ENCODE assay signal across 8 mouse cellular contexts in genomic region chr7:127716992-127717391, GRCm38 (mm10). TPM values are rescaled to one million over a fixed set of nuclear protein-coding genes. Genes with fewer than 3 reads are reported as not detected.
DNase-seq lines count a peak whose midpoint lies in the region; ATAC-seq and TF ChIP-seq lines count a peak whose summit lies in the region.

No protein-coding gene starts in this region.

- peak; percentile 76 for TF ChIP-seq CTCF in lung, postnatal 0 days (IDR thresholded peaks at IDR 0.05)
- peak; percentile 61; the same call in 1 of the 2 replicates for TF ChIP-seq CTCF in olfactory bulb, adult 2 months (IDR thresholded peaks at IDR 0.05; ENCODE audit: insufficient read depth, low read depth, low read length)

- TF ChIP-seq EP300 in lung, postnatal 0 days (IDR thresholded peaks at IDR 0.05), result no peak

- peak overlapping the region; percentile 54; the same call in 1 of the 2 replicates for H3K9ac ChIP-seq in hindbrain, embryonic 11.5 days (ENCODE audit: low read depth, low read length)
- H3K9ac ChIP-seq in lung, postnatal 0 days (replicated peaks; ENCODE audit: low read depth), result no peak overlapping the region

- H3K36me3 ChIP-seq in hindbrain, embryonic 11.5 days (ENCODE audit: control insufficient read depth, insufficient read depth, low read length), result no peaks in the 10 kb centered on the region
- H3K36me3 ChIP-seq in lung, postnatal 0 days (ENCODE audit: insufficient read depth, low read length), result no peaks in the 10 kb centered on the region

- peak overlapping the region; percentile 29 for H3K4me3 ChIP-seq in hindbrain, embryonic 11.5 days (ENCODE audit: low read depth, low read length)
- H3K4me3 ChIP-seq in lung, postnatal 0 days (ENCODE audit: low read depth, low read length), result no peak overlapping the region
- H3K4me3 ChIP-seq in olfactory bulb, adult 2 months (ENCODE audit: insufficient read depth, low read depth, low read length), result peak overlapping the region; percentile 34

- peak overlapping the region; percentile 62 for H3K4me2 ChIP-seq in hindbrain, embryonic 11.5 days (replicated peaks; ENCODE audit: low read depth, low read length)
- H3K4me2 ChIP-seq in lung, postnatal 0 days (replicated peaks; ENCODE audit: low read depth, low read length), result peak overlapping the region; percentile 48

- peaks cover 9% of the 10 kb centered on the region for H3K4me1 ChIP-seq in hindbrain, embryonic 11.5 days (replicated peaks; ENCODE audit: control insufficient read depth, insufficient read depth, low read length)
- H3K4me1 ChIP-seq in lung, postnatal 0 days (ENCODE audit: insufficient read depth, low read depth, low read length), result no peaks in the 10 kb centered on the region
- H3K4me1 ChIP-seq in olfactory bulb, adult 2 months (ENCODE audit: control insufficient read depth, insufficient read depth, low read length), result peaks cover 6% of the 10 kb centered on the region

- no peak overlapping the region for H3K27ac ChIP-seq in hindbrain, embryonic 11.5 days (ENCODE audit: low read depth, low read length)
- H3K27ac ChIP-seq in lung, postnatal 0 days (ENCODE audit: low read length), result no peak overlapping the region
- H3K27ac ChIP-seq in olfactory bulb, adult 2 months (ENCODE audit: insufficient read depth, low read depth, low read length), result no peak overlapping the region

- peak; percentile 58 for DNase-seq in Muller cell, postnatal 12 days (ENCODE audit: inconsistent ontology term)
- DNase-seq in cerebellum, postnatal 14 days, result peak; percentile 76 to 80
- peak; percentile 57 to 67 for DNase-seq in frontal cortex, postnatal 36 days (ENCODE audit: low spot score in 2 of 2)
- DNase-seq in hindbrain, embryonic 11.5 days (ENCODE audit: low spot score), result peak; percentile 78
- DNase-seq in layer of hippocampus, adult 9-11 months, result peak; percentile 48
- peak; percentile 61 for DNase-seq in lung, postnatal 0 days (ENCODE audit: low spot score)
- DNase-seq in thymus, adult 18-20 months, result peak; percentile 23 to 26

- TF ChIP-seq POLR2A in olfactory bulb, adult 2 months (IDR thresholded peaks at IDR 0.05; ENCODE audit: insufficient read depth, low read depth, low read length), result no peak

- WGBS in hindbrain, embryonic 11.5 days, result 1% methylated on average over 39 of the region's 41 CpGs
- WGBS in lung, postnatal 0 days, result 2% methylated on average over 24 of the region's 41 CpGs
- 4% methylated on average over 41 of the region's 41 CpGs for WGBS in olfactory bulb, adult 2 months

- peak; percentile 62 for ATAC-seq in hindbrain, embryonic 11.5 days (ENCODE audit: low FRiP score)
- peak; percentile 64 for ATAC-seq in lung, postnatal 0 days

- H3K9me3 ChIP-seq in hindbrain, embryonic 11.5 days (ENCODE audit: control insufficient read depth, low read length), result no peaks in the 10 kb centered on the region
- H3K9me3 ChIP-seq in lung, postnatal 0 days (ENCODE audit: low read length), result no peaks in the 10 kb centered on the region

- H3K27me3 ChIP-seq in hindbrain, embryonic 11.5 days (ENCODE audit: control insufficient read depth, insufficient read depth, low read length), result peaks cover 2% of the 10 kb centered on the region; the same call in 1 of the 2 replicates
- H3K27me3 ChIP-seq in lung, postnatal 0 days (replicated peaks; ENCODE audit: insufficient read depth, low read length), result no peaks in the 10 kb centered on the region

RNA-seq across cellular contexts. Expression of gene Ctf1, which starts 4.5 kb away (rescaled TPM):
- polyA plus RNA-seq in hindbrain, embryonic 11.5 days (2014; fragmentation: Nextera tagmentation; extraction: Ambion mirVana), result 6.8 and 9.2 TPM in 2 replicates
- 9.9 and 10.4 TPM in 2 replicates for polyA plus RNA-seq in lung, postnatal 0 days (2015; fragmentation: Nextera tagmentation; extraction: Ambion mirVana)
- not detected in 2 replicates for polyA plus RNA-seq in olfactory bulb, adult 2 months (2012; ENCODE audit: insufficient read depth, insufficient read length, low replicate concordance, missing spikeins)

RNA-seq across cellular contexts. Expression of gene Bcl7c, which starts 8.3 kb away (rescaled TPM):
- polyA plus RNA-seq in hindbrain, embryonic 11.5 days (2014; fragmentation: Nextera tagmentation; extraction: Ambion mirVana), result 58.4 and 61.5 TPM in 2 replicates
- polyA plus RNA-seq in lung, postnatal 0 days (2015; fragmentation: Nextera tagmentation; extraction: Ambion mirVana), result 34.1 TPM in 2 replicates
- not detected in 2 replicates for polyA plus RNA-seq in olfactory bulb, adult 2 months (2012; ENCODE audit: insufficient read depth, insufficient read length, low replicate concordance, missing spikeins)

RNA-seq across cellular contexts. Expression of gene Ctf2, which starts 15.0 kb away (rescaled TPM):
- 0.15 and 0.22 TPM in 2 replicates for polyA plus RNA-seq in hindbrain, embryonic 11.5 days (2014; fragmentation: Nextera tagmentation; extraction: Ambion mirVana)
- polyA plus RNA-seq in lung, postnatal 0 days (2015; fragmentation: Nextera tagmentation; extraction: Ambion mirVana), result 0.07 and 0.08 TPM in 2 replicates
- polyA plus RNA-seq in olfactory bulb, adult 2 months (2012; ENCODE audit: insufficient read depth, insufficient read length, low replicate concordance, missing spikeins), result not detected in 2 replicates

RNA-seq across cellular contexts. Expression of gene Fbxl19, which starts 27.4 kb away (rescaled TPM):
- 6.2 and 10.7 TPM in 2 replicates for polyA plus RNA-seq in hindbrain, embryonic 11.5 days (2014; fragmentation: Nextera tagmentation; extraction: Ambion mirVana)
- 1.6 TPM in 2 replicates for polyA plus RNA-seq in lung, postnatal 0 days (2015; fragmentation: Nextera tagmentation; extraction: Ambion mirVana)
- not detected in 2 replicates for polyA plus RNA-seq in olfactory bulb, adult 2 months (2012; ENCODE audit: insufficient read depth, insufficient read length, low replicate concordance, missing spikeins)

RNA-seq across cellular contexts. Expression of gene Orai3, which starts 52.6 kb away (rescaled TPM):
- 6.7 and 8.5 TPM in 2 replicates for polyA plus RNA-seq in hindbrain, embryonic 11.5 days (2014; fragmentation: Nextera tagmentation; extraction: Ambion mirVana)
- 38.5 and 42.8 TPM in 2 replicates for polyA plus RNA-seq in lung, postnatal 0 days (2015; fragmentation: Nextera tagmentation; extraction: Ambion mirVana)
- polyA plus RNA-seq in olfactory bulb, adult 2 months (2012; ENCODE audit: insufficient read depth, insufficient read length, low replicate concordance, missing spikeins), result not detected in 2 replicates

Comparison
In these comparisons a context has a peak if more than half of its experiments do, and no peak if none do; other contexts are left out.
1. DNase-seq: peak in every context shown above with its lines; median percentile 78 in cerebellum, postnatal 14 days; 78 in hindbrain, embryonic 11.5 days; 62 in frontal cortex, postnatal 36 days; 61 in lung, postnatal 0 days; 58 in Muller cell, postnatal 12 days; 48 in layer of hippocampus, adult 9-11 months; 24 in thymus, adult 18-20 months.
2. RNA of gene Bcl7c, which starts 8.3 kb away (polyA plus RNA-seq): 58.4 to 61.5 TPM in hindbrain, embryonic 11.5 days and 34.1 TPM in lung, postnatal 0 days; not detected in olfactory bulb, adult 2 months; every median in the first group is over 10 times any median in the second.